Mouse (Mus musculus) lung, adult 18-20 months (tissue): ENCODE data around the gene Mc1r.

Experiments
- DNase-seq, 2 experiments: peaks; one replicate each; pipeline ENCODE4 v3.0.0; 2022; ENCODE audit warnings: mixed read lengths in 2 of 2

Mc1r gene

DNA sequence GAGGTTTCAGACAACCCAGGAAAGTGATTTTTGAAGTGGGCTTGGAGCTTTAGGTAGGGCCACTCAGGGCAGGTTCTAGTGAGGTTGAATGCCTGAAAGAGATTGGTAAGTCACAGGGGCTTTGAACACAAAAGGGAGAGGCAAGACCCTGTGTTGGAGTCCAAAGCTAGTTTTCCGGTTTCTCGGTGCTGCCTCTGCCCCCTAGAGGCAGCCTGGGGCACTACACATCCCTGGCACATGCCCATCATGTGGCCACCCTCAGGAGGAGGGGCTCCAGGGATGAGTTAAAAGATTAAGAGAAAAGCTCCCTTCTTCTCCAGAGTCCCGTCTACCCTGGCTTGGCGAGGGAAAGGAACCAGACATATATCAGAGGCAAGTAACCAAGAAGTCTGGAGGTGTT, at the start of gene Mc1r:
Mc1r (plus strand) TSS at position 322 of the 400 bp plus-strand sequence.
- DNase-seq, result peak; percentile 35 to 58

DNA sequence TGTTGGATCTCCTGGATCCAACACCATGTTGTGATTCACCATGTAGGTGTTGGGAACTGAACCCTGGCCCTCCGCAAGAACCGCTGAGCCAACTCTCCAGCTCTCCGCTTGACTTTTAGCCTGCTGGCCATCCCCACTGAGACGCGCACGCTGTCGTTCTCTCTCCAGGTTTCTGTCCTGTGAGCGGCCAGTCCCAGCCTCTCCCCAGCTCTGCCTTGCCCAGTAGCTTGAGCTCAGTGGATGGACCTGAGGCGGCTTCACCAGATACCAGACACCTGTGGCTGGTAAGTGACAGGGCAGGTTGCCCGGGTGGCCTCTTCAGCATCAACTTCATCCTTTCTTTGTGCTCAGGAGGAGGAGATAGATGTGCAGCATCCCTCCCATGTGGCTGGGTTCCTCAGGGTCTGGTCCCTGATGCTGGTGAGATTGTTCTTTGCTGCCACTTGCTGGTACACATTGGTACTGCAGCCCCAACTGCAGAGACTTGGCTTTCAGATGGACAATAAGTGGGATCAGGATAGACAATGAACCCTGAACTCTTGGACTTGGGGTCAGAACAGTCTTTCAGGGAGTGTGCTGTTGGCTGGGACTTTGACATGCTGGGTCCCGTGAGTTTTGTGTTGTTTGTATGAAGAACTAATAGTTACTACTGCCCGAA, 45.7 kb upstream of the Mc1r start:
- DNase-seq, result peak; percentile 54 to 60

DNA sequence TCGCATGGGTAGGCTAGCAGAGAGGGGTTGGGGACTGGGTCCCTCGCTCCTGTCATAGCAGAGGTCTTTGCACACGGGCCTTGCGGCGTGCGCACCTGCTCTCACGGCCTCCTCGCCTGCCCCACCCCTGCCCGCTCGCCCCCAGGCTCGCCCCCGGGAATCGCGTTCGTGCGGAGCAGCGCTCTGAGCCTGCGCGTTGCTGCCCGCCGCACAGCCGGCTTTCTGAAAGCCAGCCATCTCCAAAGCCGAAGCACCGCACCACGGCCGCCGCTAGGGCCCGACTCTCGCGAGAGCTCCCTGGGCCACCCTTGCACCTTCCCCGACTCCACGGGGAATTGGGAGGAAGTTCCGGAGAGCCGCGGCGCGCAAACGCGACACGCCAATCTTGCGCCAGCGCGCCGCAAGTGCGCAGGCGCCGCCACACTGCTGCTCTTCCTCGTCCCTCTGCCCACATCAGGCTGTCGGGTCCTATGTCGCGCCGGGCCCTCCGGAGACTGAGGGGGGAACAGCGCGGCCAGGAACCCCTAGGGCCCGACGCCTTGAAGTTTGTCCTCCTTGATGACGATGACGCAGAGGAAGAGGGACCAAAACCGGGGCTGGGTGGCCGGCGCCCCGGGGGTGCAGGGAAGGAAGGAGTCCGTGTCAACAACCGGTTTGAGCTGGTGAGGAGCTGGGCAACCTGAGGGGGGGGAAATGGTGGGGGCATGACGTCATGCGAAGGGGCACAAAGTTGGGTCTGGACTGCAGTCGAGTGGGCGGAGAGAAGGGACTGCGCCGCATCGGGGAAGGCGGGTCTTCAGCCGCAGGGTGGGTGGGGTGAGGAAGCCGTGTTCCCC, 33.3 kb upstream of the Mc1r start, which contains the start of gene Tcf25:
Tcf25 (plus strand) TSS at position 351 of the 836 bp plus-strand sequence.
- DNase-seq, result peak; percentile 95 to 97

DNA sequence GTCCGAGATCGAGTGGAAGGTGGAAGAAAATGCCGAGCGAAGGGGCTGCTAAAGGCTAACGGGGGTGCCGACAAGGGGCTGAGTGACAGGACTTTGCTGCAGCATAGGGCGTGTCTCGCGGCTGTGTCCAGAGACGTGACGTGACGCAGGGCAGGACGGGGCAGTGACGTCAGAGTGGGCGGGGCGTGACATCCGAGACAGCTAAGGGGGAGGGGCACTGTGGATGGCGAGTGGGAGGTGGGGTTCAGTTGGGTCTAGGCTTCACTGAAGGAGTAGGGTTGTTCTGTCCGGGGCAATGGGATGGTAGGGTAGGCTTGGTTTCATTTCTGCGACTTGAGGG, 32.7 kb upstream of the Mc1r start:
- DNase-seq, result peak; percentile 94 to 95

DNA sequence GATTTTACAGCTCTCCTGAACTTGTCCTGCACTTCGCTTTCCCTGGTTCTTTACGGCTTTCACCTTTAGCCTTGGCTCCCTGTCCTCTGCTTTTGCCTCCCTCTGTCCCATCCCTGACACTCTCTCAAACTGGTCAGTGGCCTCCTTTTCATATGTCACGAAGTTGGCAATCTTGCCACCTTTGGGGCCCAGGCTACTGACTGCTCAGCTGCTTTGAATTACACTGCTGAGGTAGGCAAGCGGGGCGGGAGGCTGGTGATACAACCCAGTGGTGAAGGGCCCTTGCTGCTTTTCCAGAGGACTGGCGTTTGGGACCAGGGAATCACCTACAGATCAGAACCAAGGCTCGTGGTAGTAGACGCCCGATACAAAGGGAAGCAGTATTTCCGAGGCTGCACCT, 31.2 kb upstream of the Mc1r start:
- no peak for DNase-seq

DNA sequence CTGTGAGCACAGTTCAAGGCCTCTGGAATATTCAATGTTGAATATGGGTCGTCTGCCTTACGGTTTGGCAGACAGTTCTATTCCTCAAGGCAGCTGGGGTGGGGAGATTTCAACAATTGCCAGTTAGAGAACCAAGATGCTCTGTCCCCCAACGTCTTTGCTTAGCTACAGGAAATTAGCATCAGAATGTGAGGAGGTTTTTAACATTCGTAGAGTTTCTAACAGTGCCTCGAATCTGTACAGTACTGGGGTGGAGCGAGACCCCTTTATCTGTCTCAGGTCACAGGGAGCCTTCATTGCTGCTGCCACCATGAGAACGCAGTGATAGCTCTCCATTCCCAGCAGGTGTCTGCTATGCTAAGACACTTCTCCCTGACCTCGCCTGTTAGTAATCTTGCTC, 30.8 kb upstream of the Mc1r start:
- DNase-seq, result no peak

DNA sequence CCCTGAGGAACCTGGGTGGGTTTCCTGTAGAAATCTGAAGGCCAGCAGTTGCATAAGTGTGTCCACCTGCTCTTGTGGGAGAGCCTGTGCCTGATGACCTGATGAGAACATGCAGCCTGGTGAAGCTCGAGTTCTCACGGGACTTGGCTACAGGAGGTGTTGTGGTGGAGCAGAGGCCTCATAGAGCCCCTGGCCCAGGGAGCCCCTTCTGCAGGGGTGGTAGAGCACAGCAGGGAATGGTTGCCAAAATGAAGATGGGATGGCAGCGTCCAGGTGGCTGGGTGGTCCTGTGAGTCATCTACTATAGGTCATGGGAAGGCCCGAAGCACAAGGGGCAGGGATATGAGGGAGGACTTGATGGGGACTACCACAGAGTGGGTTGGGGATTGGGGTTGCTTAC, 25.2 kb upstream of the Mc1r start:
- no peak for DNase-seq

DNA sequence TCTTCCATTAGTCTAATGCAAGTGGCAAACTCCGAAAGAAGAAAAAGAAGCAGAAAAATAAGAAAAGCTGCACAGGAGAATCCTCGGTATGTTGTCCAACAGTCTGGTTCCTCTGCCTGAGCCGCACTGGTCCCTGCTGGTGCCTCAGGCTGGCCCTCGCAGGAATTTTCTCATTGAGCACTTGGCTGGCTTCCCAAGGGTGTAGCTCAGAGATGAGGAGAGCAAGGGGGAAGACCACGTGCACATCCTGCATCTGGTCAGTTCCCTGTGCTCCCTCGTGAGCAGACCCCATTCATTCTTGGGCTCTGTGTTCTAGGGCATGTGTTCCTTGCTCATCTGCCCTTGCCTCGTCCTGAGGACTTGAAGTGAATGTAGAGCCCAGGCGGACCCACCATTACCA, 24.4 kb upstream of the Mc1r start:
- DNase-seq, result no peak

DNA sequence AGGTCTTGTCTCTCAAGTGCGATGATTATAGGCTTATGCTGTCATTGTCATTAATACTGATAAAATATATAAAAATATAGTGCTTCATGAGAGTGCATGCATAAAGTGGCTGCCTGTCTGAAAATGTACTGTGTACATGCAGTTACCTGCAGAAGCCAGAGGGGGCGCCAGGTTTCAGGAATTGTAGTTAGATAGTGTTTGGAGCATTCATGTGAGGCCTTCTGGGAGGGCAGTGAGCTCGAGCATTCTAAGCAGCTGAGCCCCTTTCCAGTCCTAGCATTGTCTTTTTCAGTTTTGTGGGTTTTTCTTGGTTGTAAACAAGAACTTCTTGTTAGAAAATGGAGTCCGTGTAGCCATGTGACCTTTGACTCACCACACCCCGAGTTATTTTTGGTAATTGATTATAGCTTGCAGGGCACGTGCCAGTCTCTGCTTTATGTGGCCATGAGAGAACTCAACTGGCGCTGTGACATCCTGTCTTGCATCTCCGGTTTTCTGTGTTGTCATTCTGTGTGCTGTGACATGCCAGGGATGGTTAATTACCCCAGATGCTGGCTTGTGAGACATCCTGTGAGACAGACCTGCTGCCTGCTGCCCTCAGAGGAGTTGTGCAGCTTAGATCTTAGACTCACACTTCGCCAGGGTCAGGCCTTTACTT, 21.9 kb upstream of the Mc1r start:
- DNase-seq, result no peak

DNA sequence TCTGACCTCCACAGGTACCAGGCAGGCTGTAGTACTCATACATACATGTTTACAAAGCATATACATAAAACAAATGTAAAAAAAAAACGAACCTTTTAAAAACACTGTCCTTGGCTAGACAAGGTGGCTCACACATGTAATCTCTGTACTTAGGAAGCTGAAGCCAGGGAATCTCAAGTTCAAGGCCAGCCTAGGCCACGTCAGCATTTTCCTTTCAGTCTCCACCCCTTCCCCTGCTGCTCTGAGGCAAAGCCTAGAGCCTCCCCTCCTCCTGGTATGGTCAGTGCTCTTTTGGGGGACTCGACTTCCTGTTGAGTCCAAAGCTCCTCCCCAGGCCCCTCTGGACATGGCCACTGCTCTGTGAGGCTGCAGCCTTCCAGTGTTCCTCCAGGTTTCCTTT, 19.9 kb upstream of the Mc1r start:
- no peak for DNase-seq

DNA sequence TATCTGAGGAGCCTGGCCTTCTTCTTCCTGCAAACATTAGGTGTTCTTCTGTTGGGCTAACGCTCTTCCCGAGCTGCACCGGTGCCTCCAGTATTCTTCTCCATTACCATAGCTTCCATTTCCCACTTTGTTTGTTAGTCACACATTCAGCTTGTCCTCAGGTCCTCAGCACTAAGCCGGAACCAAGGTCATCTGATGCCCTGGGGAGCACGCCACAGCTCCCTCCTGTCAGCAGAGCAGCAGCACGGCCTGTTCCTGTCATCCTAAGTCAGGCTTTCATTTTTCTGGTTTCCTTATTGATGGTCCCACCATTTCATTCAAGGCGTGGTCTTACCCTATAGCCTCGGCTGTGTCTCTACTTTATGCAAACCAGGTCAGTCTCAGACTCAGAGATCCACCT, 19.1 kb upstream of the Mc1r start:
- DNase-seq, result no peak

DNA sequence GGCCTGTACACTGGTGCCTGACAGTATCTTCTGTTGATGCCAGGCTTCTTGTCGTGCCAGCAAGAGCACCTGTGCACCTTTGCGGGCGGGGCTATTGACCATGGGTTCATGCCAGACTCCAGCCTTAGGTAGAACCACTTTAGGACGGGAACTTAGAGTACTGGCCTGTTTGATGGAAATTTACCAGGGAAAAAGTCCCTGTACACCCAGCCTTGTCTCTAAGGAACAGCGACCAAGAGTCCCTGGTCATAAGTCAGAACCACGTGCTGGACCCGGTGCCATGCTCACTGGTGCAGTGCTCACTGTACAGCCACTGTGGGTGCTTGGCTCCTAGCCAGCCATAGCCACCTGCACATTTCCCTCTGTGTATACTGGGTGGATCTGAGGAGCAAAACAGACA, 17.9 kb upstream of the Mc1r start:
- DNase-seq, result peak; percentile 61 to 75

DNA sequence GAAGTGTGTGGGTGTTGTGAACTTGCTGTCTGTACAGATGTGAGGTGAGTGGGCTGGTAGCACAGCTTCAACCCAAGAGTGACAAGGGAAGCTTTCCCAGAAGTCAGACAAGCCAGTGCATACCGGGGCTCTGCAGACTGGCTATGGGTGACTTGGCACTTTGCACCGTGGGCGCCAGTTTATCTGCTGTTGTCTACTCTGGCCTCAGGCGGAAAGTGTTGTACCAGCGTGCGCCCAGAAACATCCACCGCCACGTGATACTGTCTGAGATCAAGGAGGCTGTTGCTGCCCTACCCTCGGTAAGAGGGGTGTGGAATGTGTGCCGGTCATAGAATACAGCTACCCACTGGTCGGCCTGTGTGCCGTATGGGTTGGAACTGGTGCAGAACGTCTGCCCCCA, 8.6 kb upstream of the Mc1r start:
- no peak for DNase-seq

DNA sequence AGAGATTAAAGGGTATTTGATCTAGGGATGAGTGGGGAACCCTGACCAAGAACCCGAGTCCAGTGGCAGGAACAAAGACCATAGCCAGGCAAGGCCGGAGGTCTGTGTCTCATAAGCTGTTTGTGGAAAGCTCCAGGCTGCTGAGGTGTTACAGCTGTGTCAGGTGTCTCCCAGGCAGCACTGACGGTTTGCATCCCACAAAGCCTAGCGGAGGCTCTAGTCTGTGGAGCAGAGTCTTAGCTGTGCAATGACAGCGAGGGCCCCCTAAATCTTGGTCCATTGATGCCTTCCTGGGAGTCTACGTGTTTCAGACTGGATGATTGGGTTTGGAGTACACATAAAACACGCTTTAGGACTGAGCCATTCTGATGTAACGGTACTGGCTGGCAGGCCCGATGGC, 5.0 kb upstream of the Mc1r start:
- DNase-seq, result no peak

DNA sequence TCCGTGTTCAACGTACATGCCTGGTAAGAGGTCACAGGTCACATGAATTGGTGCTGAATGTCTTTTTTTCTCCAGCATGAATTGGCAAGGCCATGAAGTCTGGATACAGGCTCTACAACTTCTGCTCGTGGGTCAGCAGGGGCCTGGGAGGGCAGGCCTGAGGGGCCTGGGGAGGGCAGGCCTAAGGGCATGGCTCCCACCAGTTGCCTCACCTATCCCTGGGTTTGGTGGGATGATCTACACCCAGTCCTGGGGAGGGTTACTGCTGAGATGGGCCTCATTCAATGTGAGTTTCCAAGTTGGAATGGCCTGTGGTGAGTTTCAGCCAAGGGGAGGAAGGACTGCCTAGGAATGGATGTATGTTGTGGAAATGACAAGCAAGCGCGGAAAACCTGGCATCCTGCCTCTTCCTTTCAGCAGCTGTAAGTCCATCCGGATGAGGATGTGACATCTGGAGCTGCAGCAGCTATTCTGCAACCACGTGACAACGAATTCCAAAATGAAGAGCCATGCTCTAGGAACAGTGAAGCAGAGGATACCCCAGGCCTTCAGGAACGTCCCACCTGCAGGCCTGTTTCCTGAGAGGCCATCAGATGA, 4.1 kb upstream of the Mc1r start:
- DNase-seq, result no peak

DNA sequence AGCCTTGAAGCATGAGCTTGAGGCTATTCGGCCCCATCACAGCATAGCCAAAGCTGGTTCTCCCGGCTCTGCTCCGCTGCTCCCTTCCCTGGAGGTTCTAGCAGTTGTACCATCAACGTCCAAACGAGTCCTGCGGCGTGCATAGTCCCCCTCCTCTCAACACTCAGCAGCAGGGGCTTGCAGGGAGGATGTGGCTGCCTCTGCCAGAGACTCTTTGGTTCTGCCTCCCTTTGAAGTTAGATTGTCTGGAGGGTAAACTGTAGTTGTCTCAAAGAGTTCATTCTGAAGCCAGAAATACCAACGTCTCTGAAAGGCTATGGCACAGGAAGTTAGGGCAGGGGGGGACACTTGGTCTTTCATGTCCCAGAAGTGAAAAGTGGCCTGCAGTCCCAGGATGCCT, 2.4 kb upstream of the Mc1r start:
- DNase-seq, result no peak

DNA sequence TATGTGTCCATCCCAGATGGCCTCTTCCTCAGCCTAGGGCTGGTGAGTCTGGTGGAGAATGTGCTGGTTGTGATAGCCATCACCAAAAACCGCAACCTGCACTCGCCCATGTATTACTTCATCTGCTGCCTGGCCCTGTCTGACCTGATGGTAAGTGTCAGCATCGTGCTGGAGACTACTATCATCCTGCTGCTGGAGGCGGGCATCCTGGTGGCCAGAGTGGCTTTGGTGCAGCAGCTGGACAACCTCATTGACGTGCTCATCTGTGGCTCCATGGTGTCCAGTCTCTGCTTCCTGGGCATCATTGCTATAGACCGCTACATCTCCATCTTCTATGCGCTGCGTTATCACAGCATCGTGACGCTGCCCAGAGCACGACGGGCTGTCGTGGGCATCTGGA, 705 bp downstream of the Mc1r start:
- DNase-seq, result no peak

DNA sequence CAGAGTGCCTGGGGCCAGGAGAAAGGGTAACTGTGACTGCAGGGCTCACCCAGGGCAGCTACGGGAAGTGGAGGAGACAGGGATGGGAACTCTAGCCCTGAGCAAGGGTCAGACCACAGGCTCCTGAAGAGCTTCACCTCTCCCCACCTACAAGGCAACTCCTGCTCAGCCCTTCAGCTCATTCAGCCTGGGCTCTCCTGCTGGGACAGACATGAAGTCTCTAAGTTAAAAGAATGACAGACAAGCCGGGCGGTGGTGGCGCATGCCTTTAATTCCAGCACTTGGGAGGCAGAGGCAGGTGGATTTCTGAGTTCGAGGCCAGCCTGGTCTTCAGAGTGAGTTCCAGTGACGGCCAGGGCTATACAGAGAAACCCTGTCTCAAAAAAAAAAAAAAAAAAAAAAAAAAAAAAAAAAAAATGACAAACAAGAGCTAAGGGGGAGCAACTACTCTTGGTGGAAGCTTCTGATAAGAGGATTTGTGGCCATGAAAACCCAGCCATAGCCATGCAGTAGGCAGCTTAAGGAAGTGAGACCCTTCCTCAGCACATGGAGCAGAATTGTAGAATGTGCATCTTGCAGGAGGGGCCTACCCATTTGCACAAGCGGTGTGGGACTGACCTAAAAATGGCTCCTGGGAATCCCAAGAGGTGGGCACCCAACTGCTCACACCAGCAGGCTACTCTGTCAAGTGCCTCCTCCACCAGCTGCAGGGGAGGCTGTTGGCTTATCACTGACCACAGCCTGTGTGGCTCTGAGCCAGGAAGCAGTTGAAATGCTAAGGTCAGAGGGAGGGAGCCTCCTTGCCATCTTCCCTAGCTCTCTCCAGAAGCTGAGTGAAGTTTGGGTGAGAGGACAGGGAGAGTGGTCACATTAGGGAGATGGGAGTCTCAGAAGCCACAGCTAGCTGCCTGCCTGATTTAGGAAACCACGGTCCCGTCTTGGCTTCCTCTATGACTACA, 2.0 kb downstream of the Mc1r start:
- DNase-seq, result no peak

DNA sequence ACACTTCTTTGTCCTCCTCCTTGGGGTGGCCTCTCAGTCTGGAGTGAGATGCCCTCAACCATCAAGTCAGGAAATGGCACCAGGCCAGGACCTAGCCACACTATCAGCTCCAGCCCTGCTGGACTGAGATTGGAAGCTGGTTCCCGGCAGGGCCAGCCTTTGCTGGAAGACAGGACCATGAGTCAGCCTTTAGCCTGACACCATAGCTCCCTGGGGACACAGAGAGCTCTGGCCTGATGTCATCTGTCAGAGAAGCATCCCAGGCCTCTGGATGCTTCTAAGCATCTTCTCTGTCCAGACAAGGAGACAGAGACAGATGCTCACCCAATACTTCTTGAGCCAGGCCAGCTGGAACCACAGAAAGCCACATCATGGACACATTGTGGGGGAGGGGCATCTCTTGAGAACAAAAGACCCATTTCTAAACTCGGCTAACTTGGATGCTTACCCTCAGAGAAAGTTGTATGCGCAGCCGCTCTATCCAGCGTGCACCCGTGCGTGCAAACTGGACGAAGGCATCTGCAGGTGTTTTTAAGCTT, 3.2 kb downstream of the Mc1r start:
- no peak for DNase-seq

DNA sequence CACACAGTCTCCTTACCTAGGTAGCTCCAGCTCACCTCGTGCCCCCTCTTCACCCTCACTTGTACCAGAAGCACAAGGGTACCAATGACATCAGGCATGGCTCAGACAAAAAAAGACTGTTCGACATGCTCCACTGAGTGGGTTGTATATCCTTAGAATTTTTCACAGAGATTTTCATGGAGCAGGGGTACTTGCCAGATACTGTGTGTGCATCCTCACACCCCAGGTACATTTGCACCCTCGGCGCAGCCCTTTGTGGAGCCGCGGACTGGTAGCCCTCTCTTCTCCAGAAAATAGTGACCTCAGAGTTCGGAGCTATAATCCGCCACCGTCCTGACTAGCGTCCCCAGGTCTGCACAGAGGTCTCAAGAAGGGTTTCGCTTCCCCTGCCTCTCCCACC, 3.9 kb downstream of the Mc1r start:
- no peak for DNase-seq

DNA sequence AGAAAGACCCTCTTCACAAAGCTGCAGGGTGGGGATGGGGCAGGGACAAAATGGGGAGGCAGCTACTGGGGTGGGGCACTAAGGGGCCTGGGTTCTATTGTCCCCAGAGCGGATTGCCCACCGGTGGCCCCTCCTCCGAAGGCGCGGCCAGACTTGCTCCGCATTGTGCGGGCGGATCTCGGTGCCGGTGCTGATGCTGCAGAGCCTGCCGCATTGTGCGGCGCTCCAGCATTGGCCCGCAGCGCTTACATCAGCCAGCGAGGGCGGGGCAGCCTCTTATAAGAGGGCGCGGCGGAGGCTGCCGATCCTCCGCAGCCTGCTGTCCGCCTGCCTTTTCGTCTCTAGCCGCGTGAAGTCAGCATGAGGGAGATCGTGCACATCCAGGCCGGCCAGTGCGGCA, 4.3 kb downstream of the Mc1r start, which contains the start of gene Tubb3:
Tubb3 (plus strand) TSS at position 179 of the 400 bp plus-strand sequence.
- peak; percentile 21 to 30 for DNase-seq

DNA sequence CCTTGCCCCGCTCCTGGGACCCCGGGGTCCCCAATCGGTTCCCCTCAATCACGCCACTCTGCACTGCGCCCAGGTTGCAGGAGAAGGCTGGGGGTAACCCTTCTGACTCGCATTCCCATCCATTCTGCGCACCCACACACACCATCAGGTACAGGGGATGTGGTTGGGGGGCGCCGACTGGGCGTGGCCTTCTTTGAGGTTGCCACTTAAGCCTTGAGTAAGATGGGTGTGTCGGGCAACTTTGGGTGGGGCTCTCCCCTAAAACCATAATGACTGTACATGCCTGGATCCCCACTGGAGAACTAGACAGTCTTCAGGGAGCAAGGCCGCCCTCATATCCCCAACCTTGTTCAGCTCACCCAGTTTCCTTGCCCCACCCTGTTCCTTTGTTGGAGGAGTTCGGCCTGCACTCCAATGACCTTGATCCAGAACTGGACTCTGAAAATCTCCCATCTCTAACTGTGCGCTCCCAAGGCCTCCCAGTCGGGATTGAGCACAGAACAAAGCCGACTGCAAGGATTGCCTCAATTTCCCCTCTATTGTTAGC, 4.9 kb downstream of the Mc1r start:
- no peak for DNase-seq
